Mouse (Mus musculus) mouse trophoblast stem cell (cell line): ENCODE measurements around the gene Scamp4.

Source experiments
- in situ Hi-C, 2 experiments: fragments of 300-500 bp; cut with MseI, MboI; formaldehyde crosslinking; loops; 2 replicates in 1 of 2; 3 replicates in 1 of 2; pipeline ENCODE4 v1.15.1; 2025

The Scamp4 gene

GRCm38 (mm10) chr10:80653156-80653720 is 50.6 kb downstream of the Scamp4 start:
- in situ Hi-C loops: no loop called here

GRCm38 (mm10) chr10:80654866-80655265 is 52.2 kb downstream of the Scamp4 start:
- in situ Hi-C loops: no loop called here

- in situ Hi-C loops: no loop called here
Measured at GRCm38 (mm10) chr10:80655406-80656129, 52.9 kb downstream of the Scamp4 start.

GRCm38 (mm10) chr10:80656130-80656862 is 53.6 kb downstream of the Scamp4 start:
- in situ Hi-C loops: no loop called here

GRCm38 (mm10) chr10:80656863-80657623 is 54.4 kb downstream of the Scamp4 start, which contains the start of gene Btbd2:
TSS of gene Btbd2 (minus strand) at chr10:80657071.
- in situ Hi-C loops: no loop called here

- in situ Hi-C loops: no loop called here
Measured at GRCm38 (mm10) chr10:80658194-80658840, 55.6 kb downstream of the Scamp4 start.

GRCm38 (mm10) chr10:80658841-80659202 is 56.1 kb downstream of the Scamp4 start:
- in situ Hi-C loops: no loop called here

GRCm38 (mm10) chr10:80659213-80659612 is 56.5 kb downstream of the Scamp4 start:
- in situ Hi-C loops: no loop called here

GRCm38 (mm10) chr10:80661149-80661548 is 58.5 kb downstream of the Scamp4 start:
- in situ Hi-C loops: no loop called here

- in situ Hi-C loops: no loop called here
Measured at GRCm38 (mm10) chr10:80663485-80664196, 61.0 kb downstream of the Scamp4 start.

- in situ Hi-C loops: no loop called here
Measured at GRCm38 (mm10) chr10:80664197-80665015, 61.7 kb downstream of the Scamp4 start.

GRCm38 (mm10) chr10:80665016-80665380 is 62.3 kb downstream of the Scamp4 start:
- in situ Hi-C loops: no loop called here
